Mouse (Mus musculus): ENCODE measurements at regions not wholly inside any gene's neighbourhood (a gene's known extent, or its start where the extent isn't known, plus 50 kb on each side); places are given as distances from the start of the nearest gene placed in this dataset.

DNA sequence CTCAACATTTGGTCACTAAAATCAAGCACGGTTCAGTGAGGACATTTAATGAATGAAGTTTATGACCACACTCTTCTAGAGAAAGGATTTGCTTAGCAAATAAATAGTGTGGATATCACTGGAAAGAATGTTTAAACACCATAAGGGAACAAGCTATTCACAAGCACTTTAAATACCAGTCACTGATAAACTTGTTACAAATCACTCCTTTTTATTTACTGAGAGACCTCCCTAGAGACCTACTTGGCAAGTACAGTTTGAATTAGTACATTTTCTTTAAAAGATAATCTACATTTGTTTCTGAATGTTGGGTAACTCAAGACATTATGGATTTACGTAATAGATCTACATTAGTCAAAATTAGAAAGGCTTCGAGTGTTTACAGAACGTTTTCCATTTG is 162.2 kb upstream of the Pappa start:
- no peak for TF ChIP-seq CTCF (IDR thresholded peaks at IDR 0.05; ENCODE audit: low read depth)
- TF ChIP-seq EP300 (IDR thresholded peaks at IDR 0.05; ENCODE audit: low read depth) = no peak
